Mouse (Mus musculus) erythroblast, embryonic 14.5 days (primary cell): ENCODE data around the gene Zfp36.

Source experiments
- GATA1 ChIP-seq: IDR thresholded peaks from 2 replicates; pipeline ENCODE4 v1.6.1; 2012; ENCODE audit warnings: low read length, inconsistent platforms, mixed read lengths
- TAL1 ChIP-seq: IDR thresholded peaks from 3 replicates; pipeline ENCODE4 v1.6.1; 2012; ENCODE audit warnings: low read length, inconsistent platforms, mixed read lengths

DNA sequence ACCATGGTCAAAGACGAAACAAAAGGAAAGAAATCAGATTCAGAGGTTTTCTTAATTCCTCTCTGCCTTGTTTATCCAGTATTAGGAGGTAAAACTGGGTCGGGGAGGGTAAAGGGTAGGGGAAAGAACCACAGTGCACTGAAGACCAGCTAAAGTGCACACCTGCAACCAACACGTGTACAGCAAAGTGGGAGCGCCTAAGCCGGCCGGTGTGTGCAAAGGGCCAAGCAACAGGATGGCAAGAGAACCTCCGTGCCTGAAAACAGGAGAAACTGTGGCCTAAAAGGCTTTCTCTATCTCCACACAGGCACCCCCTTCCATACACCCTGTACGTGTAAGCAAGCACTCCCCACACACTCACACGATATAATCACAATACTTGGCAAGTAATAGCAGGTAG is 5.1 kb upstream of the Zfp36 start:
- TF ChIP-seq GATA1 = no peak
- TF ChIP-seq TAL1 = no peak
